Mouse (Mus musculus) brain, embryonic 14.5 days (tissue): ENCODE data around the gene Atg4b.

Experiments
- CTCF ChIP-seq: fragments of 200-500 bp; IDR thresholded peaks from 2 replicates; pipeline ENCODE4 v1.5.1; 2012; ENCODE audit warnings: inconsistent platforms, mild to moderate bottlenecking, moderate library complexity, borderline replicate concordance; ENCODE audit not compliant: insufficient read depth, insufficient read length; ENCODE audit errors: extremely low read depth
- POLR2A ChIP-seq: fragments of 200-500 bp; IDR thresholded peaks from 2 replicates; pipeline ENCODE4 v1.6.1; 2012; ENCODE audit warnings: mild to moderate bottlenecking, inconsistent platforms, borderline replicate concordance; ENCODE audit not compliant: poor library complexity, insufficient read depth, insufficient read length, severe bottlenecking; ENCODE audit errors: extremely low read depth

DNA sequence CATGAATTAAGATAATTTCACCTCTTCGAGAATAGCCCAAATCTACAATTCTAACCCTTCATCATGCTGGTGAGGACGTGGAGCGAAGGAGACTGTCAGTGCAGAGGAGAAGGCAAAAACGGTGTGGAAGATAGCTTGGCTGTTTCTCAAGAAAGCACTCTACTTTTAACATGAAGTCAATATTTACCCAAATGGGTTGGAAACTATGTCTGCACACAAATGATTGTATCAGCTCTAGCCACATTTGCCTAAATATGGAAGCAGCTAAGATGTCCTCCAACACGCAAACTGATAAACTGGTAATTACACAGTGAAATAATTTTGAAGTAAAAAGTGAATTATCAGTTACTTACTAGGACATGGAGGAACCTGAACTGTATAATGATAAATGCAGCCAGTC, 51.5 kb downstream of the Atg4b start:
- no peak for TF ChIP-seq CTCF
- TF ChIP-seq POLR2A = no peak
